Mouse (Mus musculus) stomach, postnatal 0 days (tissue): ENCODE data around the gene 4430402I18Rik.

Experiments used
- CTCF ChIP-seq: IDR thresholded peaks from 2 replicates; pipeline ENCODE4 v1.5.1; 2016; ENCODE audit warnings: antibody characterized with exemption, low read depth, mild to moderate bottlenecking, moderate library complexity
- EP300 ChIP-seq: optimal IDR thresholded peaks from 2 replicates; pipeline ENCODE3; 2016; ENCODE audit warnings: antibody characterized with exemption

GRCm38 (mm10) chr19:28982617-28983016 lies 15.0 kb upstream of the 4430402I18Rik start:
- TF ChIP-seq CTCF = no peak
- TF ChIP-seq EP300 = no peak
